Mouse (Mus musculus) ES-E14 (cell line): ENCODE data around the gene Trub1. TPM values are rescaled to one million over a fixed set of nuclear protein-coding genes. Genes with fewer than 3 reads are reported as not detected.

ENCODE experiments used
- DNase-seq: peaks from one replicate; pipeline ENCODE4 v3.0.0-alpha.2; 2013; ENCODE audit warnings: low read depth, low spot score
- H3K27ac ChIP-seq: 2 replicates; pipeline ENCODE4 v1.5.1; 2012; ENCODE audit warnings: low read depth, mild to moderate bottlenecking, low read length, moderate library complexity, mixed read lengths; ENCODE audit not compliant: poor library complexity, insufficient read depth, severe bottlenecking
- H3K36me3 ChIP-seq: 2 replicates; pipeline ENCODE4 v1.6.1; 2012; ENCODE audit warnings: mild to moderate bottlenecking, low read length, moderate library complexity, mixed read lengths; ENCODE audit not compliant: control insufficient read depth, poor library complexity, insufficient read depth, severe bottlenecking
- H3K4me1 ChIP-seq, 2 experiments: fragments of 150-350 bp in 1 of 2; sonication (generic) in 1 of 2; 2 replicates each; pipeline ENCODE4 v1.6.1; 2012; ENCODE audit warnings: low read length in 2 of 2, mild to moderate bottlenecking in 1 of 2, mixed read lengths in 1 of 2; ENCODE audit not compliant: control insufficient read depth in 2 of 2, insufficient read depth in 2 of 2, poor library complexity in 1 of 2
- H3K4me3 ChIP-seq, 2 experiments: fragments of 150-350 bp in 1 of 2; sonication (generic) in 1 of 2; 2 replicates each; pipeline ENCODE4 v1.5.1; 2012; ENCODE audit warnings: low read length in 2 of 2, low read depth in 1 of 2, mild to moderate bottlenecking in 1 of 2, mixed read lengths in 1 of 2; ENCODE audit not compliant: insufficient read depth in 1 of 2, poor library complexity in 1 of 2, severe bottlenecking in 1 of 2
- H3K9ac ChIP-seq: 2 replicates; pipeline ENCODE4 v1.6.1; 2012; ENCODE audit warnings: low read depth, mild to moderate bottlenecking, low read length, mixed read lengths; ENCODE audit not compliant: poor library complexity, insufficient read depth, severe bottlenecking
- H3K9me3 ChIP-seq: fragments of 150-350 bp; sonication (generic); 2 replicates; pipeline ENCODE4 v1.6.1; 2012; ENCODE audit warnings: low read depth, mild to moderate bottlenecking, low read length; ENCODE audit not compliant: control insufficient read depth, insufficient read depth
- CHD2 ChIP-seq: IDR thresholded peaks from 2 replicates; pipeline ENCODE4 v1.6.1; 2014; ENCODE audit warnings: mild to moderate bottlenecking, low read depth, low read length, inconsistent platforms
- HCFC1 ChIP-seq: IDR thresholded peaks from 2 replicates; pipeline ENCODE4 v1.6.1; 2012; ENCODE audit warnings: low read length, inconsistent platforms, borderline replicate concordance; ENCODE audit not compliant: insufficient read depth
- MAFK ChIP-seq: IDR thresholded peaks from 2 replicates; pipeline ENCODE4 v1.6.1; 2014; ENCODE audit warnings: mild to moderate bottlenecking, low read depth, low read length, inconsistent platforms; ENCODE audit not compliant: insufficient read depth
- ZC3H11A ChIP-seq: IDR thresholded peaks from 2 replicates; pipeline ENCODE4 v1.6.1; 2012; ENCODE audit warnings: low read depth, mild to moderate bottlenecking, inconsistent platforms, low read length, borderline replicate concordance
- ZNF384 ChIP-seq: IDR thresholded peaks from 2 replicates; pipeline ENCODE4 v1.6.1; 2012; ENCODE audit warnings: low read depth, low read length, inconsistent platforms
- in situ Hi-C, 2 experiments: fragments of 600-800 bp; cut with MboI; formaldehyde crosslinking; loops; one replicate each; pipeline ENCODE4 v1.15.1; 2025; ENCODE audit warnings: low sequenced_read_pairs in 2 of 2, inconsistent platforms in 1 of 2; ENCODE audit not compliant: unreplicated experiment in 2 of 2
- total RNA-seq: library from RNA; depleted of rRNA; stranded (reverse); fragments of 300-350 nt; gene quantifications from 2 replicates; pipeline ENCODE4 v1.2.3, GENCODE M21; 2012

Gene Trub1
- total RNA-seq, 1 experiment = 12.5 TPM

DNA sequence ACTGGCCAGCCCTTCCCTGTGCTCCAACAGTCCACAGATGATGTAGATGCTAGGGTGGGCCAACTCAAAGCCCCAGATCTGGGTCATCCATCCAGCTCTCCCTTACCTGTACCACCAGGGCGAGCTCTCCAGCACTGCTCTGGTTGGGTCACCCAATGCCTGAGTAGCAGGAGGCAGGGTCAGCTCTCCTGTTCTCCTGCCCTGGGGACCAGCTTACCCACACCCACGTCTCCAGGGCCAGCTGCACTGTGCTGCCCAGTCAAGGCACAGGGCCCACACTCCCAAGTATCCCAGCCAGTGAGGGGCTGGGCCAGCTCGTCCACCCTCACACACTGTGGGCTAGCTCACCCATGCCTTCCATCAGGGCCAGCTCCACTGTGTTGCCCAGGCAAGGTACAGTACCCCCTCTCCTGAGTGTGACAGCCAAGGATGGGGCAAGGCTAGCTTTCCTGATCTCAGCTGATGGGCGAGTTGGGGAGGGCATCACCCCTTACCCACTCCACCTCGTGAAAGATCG lies 29.1 kb downstream of the Trub1 start:
- in situ Hi-C loops = loop anchor here in 1 of 2 experiments (10.0 kb wide), 1 partner anchor 163 kb away; no protein-coding TSS in a partner anchor
- TF ChIP-seq ZC3H11A (no peak), MAFK (no peak), CHD2 (no peak), ZNF384 (no peak), HCFC1 (no peak)
- Histone ChIP-seq H3K9me3 (no peaks in the 10 kb centered on the region), H3K27ac (no peak overlapping the region), H3K36me3 (peaks cover 3% of the 10 kb centered on the region; the same call in 1 of the 2 replicates), H3K4me3 (no peak overlapping the region), H3K9ac (no peak overlapping the region), H3K4me1 (no peaks in the 10 kb centered on the region; a peak in 1 of 4 replicates)
- DNase-seq = no peak

DNA sequence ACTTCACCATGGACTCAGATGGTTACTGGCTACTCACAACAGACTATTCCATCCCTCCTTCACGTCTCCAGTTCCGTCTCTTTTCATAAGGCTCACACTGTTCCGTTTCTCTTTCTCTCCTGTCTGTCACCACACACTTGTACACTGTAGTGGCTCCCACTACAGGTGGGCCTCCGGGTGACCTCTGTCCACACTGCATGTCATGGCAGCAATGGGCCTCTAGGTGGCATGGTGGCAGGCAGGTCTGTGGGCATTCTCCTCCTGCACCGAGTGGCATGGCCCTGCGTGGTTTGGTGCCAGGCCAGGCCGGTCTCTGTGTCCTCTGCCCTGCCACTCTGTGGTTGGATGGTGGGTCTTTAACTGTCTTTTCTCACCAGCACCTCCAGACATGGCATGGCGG lies 30.1 kb downstream of the Trub1 start:
- TF ChIP-seq ZNF384 (no peak), ZC3H11A (no peak), MAFK (no peak), CHD2 (no peak), HCFC1 (no peak)
- no peak overlapping the region for H3K4me3 ChIP-seq
- no peaks in the 10 kb centered on the region; a peak in 1 of 4 replicates for H3K4me1 ChIP-seq
- no peaks in the 10 kb centered on the region for H3K9me3 ChIP-seq
- no peak for DNase-seq
- peaks cover 3% of the 10 kb centered on the region; the same call in 1 of the 2 replicates for H3K36me3 ChIP-seq
- in situ Hi-C loops = loop anchor here in 1 of 2 experiments (10.0 kb wide), 1 partner anchor 162 kb away; no protein-coding TSS in a partner anchor
- no peak overlapping the region for H3K27ac ChIP-seq
- no peak overlapping the region for H3K9ac ChIP-seq

DNA sequence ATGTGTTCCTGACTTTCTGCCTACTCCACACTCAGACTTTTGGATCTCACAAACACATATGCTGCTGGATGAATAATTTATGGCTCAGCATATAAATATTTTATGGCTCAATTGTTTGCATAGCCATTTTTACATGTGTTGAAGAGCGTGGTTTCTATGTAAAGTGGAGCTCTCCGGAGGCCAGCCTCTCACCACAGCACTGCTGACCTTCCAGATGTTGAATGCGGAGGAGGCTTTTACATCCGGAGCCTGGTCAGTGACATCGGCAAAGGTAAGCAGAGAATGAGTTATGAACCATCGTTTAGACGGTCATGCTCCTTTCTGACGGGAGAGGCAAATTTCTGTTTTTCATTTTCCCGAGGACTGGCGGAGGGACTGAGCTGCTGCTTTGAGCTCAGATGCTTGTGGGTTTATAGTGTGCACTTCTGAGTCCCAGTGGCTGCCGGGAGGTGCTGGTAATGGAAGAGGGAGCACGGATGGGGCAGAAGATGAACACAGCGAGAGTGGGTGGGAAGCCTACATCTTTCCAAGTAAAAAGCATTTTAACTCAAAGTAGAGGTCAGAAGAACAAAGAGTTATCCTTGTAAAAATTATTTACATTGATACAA lies 34.4 kb downstream of the Trub1 start:
- Histone ChIP-seq H3K27ac (no peak overlapping the region), H3K4me1 (no peaks in the 10 kb centered on the region), H3K36me3 (peaks cover 3% of the 10 kb centered on the region; the same call in 1 of the 2 replicates), H3K9ac (no peak overlapping the region), H3K4me3 (no peak overlapping the region), H3K9me3 (no peaks in the 10 kb centered on the region)
- in situ Hi-C loops = loop anchor here in 1 of 2 experiments (10.0 kb wide), 1 partner anchor 158 kb away; no protein-coding TSS in a partner anchor
- no peak for DNase-seq
- TF ChIP-seq MAFK = no peak
- no peak for TF ChIP-seq HCFC1
- TF ChIP-seq ZNF384 = no peak
- TF ChIP-seq ZC3H11A = no peak
- no peak for TF ChIP-seq CHD2

DNA sequence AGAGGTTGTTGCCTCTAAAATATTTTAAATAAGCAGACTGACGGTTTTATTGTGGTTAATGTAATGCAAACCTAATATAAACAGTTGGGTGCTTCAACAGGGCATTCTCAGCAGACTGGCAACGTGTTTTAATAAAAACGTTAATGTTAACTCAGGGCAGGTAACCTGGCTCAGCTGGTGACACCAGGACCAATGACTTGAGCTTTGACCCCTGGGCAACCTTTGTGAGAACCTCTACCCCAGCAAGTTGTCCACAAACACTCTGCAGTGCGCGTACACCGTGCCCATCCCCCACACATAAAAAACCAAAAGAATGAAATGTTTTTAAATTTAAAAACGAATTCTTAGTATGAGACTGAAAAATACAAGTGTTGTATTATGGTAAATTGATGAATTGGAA lies 36.8 kb downstream of the Trub1 start:
- TF ChIP-seq ZC3H11A = no peak
- no peak for TF ChIP-seq CHD2
- no peak for TF ChIP-seq HCFC1
- no peak for TF ChIP-seq MAFK
- TF ChIP-seq ZNF384 = no peak
- no peak overlapping the region for H3K4me3 ChIP-seq
- no peak overlapping the region for H3K9ac ChIP-seq
- DNase-seq = no peak
- no peaks in the 10 kb centered on the region for H3K4me1 ChIP-seq
- no peak overlapping the region for H3K27ac ChIP-seq
- in situ Hi-C loops = loop anchor here in 1 of 2 experiments (10.0 kb wide), 1 partner anchor 155 kb away; no protein-coding TSS in a partner anchor
- H3K36me3 ChIP-seq = peaks cover 3% of the 10 kb centered on the region; the same call in 1 of the 2 replicates
- no peaks in the 10 kb centered on the region for H3K9me3 ChIP-seq
